Mouse (Mus musculus) forebrain, embryonic 11.5 days (tissue): Measurements from ENCODE around the gene Nr1h2. TPM values are rescaled to one million over a fixed set of nuclear protein-coding genes. Genes with fewer than 3 reads are reported as not detected.

Experiments
- ATAC-seq: fragments of 200-750 bp; cut with Nextera tagmentation; replicated peaks from 2 replicates; pipeline ENCODE4 v1.8.0; 2017; ENCODE audit warnings: moderate TSS enrichment; ENCODE audit not compliant: low FRiP score
- DNase-seq: peaks from one replicate; pipeline ENCODE4 v3.0.0-alpha.2; 2017; ENCODE audit warnings: low spot score
- H3K27ac ChIP-seq: fragments of 300-500 bp; sonication (generic); 2 replicates; pipeline ENCODE4 v1.5.1; 2014; ENCODE audit warnings: low read depth, low read length
- H3K27me3 ChIP-seq: fragments of 300-500 bp; sonication (generic); 2 replicates; pipeline ENCODE4 v1.6.1; 2014; ENCODE audit warnings: mild to moderate bottlenecking, low read length, mixed read lengths; ENCODE audit not compliant: control insufficient read depth, insufficient read depth
- H3K36me3 ChIP-seq: fragments of 300-500 bp; sonication (generic); 2 replicates; pipeline ENCODE4 v1.6.1; 2014; ENCODE audit warnings: mild to moderate bottlenecking, low read length, moderate library complexity, mixed read lengths; ENCODE audit not compliant: control insufficient read depth, insufficient read depth
- H3K4me1 ChIP-seq: fragments of 300-500 bp; sonication (generic); replicated peaks from 2 replicates; pipeline ENCODE4 v1.6.1; 2014; ENCODE audit warnings: low read length, mixed read lengths; ENCODE audit not compliant: control insufficient read depth, insufficient read depth
- H3K4me2 ChIP-seq: fragments of 300-500 bp; sonication (generic); 2 replicates; pipeline ENCODE4 v1.6.1; 2014; ENCODE audit warnings: low read depth, mild to moderate bottlenecking, low read length, moderate library complexity, mixed read lengths; ENCODE audit not compliant: severe bottlenecking
- H3K4me3 ChIP-seq: fragments of 300-500 bp; sonication (generic); 2 replicates; pipeline ENCODE4 v1.5.1; 2014; ENCODE audit warnings: low read depth, low read length
- H3K9ac ChIP-seq: fragments of 300-500 bp; sonication (generic); 2 replicates; pipeline ENCODE4 v1.6.1; 2014; ENCODE audit warnings: low read length
- H3K9me3 ChIP-seq: fragments of 300-500 bp; sonication (generic); 2 replicates; pipeline ENCODE4 v1.6.1; 2016; ENCODE audit warnings: low read length, mixed read lengths; ENCODE audit not compliant: control insufficient read depth
- WGBS: fragments of 180-500 bp; shearing (Covaris S2); extraction: QIAGEN DNeasy Blood & Tissue Kit; methylation state at CpG from one replicate; pipeline ENCODE4 v1.1.7; 2014; 5-methylcytosine and 5-hydroxymethylcytosine counted together
- polyA plus RNA-seq: library from polyadenylated mRNA; unstranded; fragments of >200 nt; fragmentation: Nextera tagmentation; extraction: Ambion mirVana; gene quantifications from 2 replicates; pipeline ENCODE4 v1.2.1, GENCODE M21; 2014

Nr1h2 gene
- polyA plus RNA-seq, 1 experiment from 2014 or later = 72.3 TPM

DNA sequence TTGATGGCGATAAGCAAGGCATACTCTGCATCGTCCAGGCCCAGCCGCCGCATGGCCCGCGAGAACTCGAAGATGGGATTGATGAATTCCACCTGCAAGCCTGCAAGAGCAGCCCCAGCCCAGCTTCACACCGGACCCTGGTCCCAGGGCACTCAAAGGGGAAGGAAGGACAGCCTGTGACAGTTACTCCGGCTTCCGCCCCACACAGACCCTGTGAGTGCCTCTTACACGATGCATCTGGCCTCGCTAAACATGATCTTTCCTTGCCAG lies 3.4 kb downstream of the Nr1h2 start:
- ATAC-seq = no peak
- Histone ChIP-seq H3K36me3 (no peaks in the 10 kb centered on the region; the same call in 1 of the 2 replicates), H3K4me3 (no peak overlapping the region)

GRCm38 (mm10) chr7:44549621-44550408 lies 3.9 kb downstream of the Nr1h2 start:
- WGBS = 95% methylated on average over 23 of the region's 23 CpGs
- no peaks in the 10 kb centered on the region for H3K27me3 ChIP-seq
- ATAC-seq = no peak
- H3K9ac ChIP-seq = no peak overlapping the region
- peak; percentile 50 for DNase-seq
- no peak overlapping the region for H3K4me2 ChIP-seq
- no peak overlapping the region for H3K27ac ChIP-seq
- H3K4me1 ChIP-seq = peaks cover 9% of the 10 kb centered on the region
- H3K9me3 ChIP-seq = no peaks in the 10 kb centered on the region
- no peaks in the 10 kb centered on the region; the same call in 1 of the 2 replicates for H3K36me3 ChIP-seq
- no peak overlapping the region for H3K4me3 ChIP-seq

More for the DNA sequence above, 3.4 kb downstream of the Nr1h2 start:
- H3K4me1 ChIP-seq = peaks cover 9% of the 10 kb centered on the region
- H3K9ac ChIP-seq = no peak overlapping the region
- H3K9me3 ChIP-seq = no peaks in the 10 kb centered on the region
- H3K4me2 ChIP-seq = no peak overlapping the region
- H3K27ac ChIP-seq = no peak overlapping the region
- 93% methylated on average over 12 of the region's 12 CpGs for WGBS
- H3K27me3 ChIP-seq = no peaks in the 10 kb centered on the region
- DNase-seq = no peak

- Histone ChIP-seq H3K27me3 (no peaks in the 10 kb centered on the region), H3K4me1 (peaks cover 9% of the 10 kb centered on the region), H3K4me2 (peak within 1 kb of the TSS; percentile 70), H3K27ac (0 out of 2 replicates have a peak within 1 kb of the TSS, but pooled peaks have one; percentile 39), H3K9me3 (no peaks in the 10 kb centered on the region), H3K36me3 (no peaks in the 10 kb centered on the region; the same call in 1 of the 2 replicates), H3K4me3 (peak within 1 kb of the TSS; percentile 61), H3K9ac (peak within 1 kb of the TSS; percentile 73)
- WGBS = under 1% methylated on average over 43 of the region's 43 CpGs
- peak; percentile 91 for ATAC-seq
- peak; percentile 100 for DNase-seq
Measured at GRCm38 (mm10) chr7:44548497-44549087, 5.2 kb downstream of the Nr1h2 start, which contains the start of gene Pold1. TSS of gene Pold1 (minus strand) at chr7:44548849.

GRCm38 (mm10) chr7:44547725-44548124 lies 6.0 kb downstream of the Nr1h2 start:
- Histone ChIP-seq H3K9me3 (no peaks in the 10 kb centered on the region), H3K4me2 (peak overlapping the region; percentile 70), H3K4me1 (peaks cover 9% of the 10 kb centered on the region), H3K4me3 (peak overlapping the region; percentile 61), H3K9ac (peak overlapping the region; percentile 73), H3K27me3 (no peaks in the 10 kb centered on the region), H3K27ac (no peak overlapping the region), H3K36me3 (no peaks in the 10 kb centered on the region; the same call in 1 of the 2 replicates)
- DNase-seq = peak; percentile 50
- ATAC-seq = no peak
- WGBS = 29% methylated on average over 5 of the region's 5 CpGs

GRCm38 (mm10) chr7:44547041-44547440 lies 6.7 kb downstream of the Nr1h2 start:
- no peak overlapping the region for H3K27ac ChIP-seq
- H3K36me3 ChIP-seq = no peaks in the 10 kb centered on the region; the same call in 1 of the 2 replicates
- peaks cover 9% of the 10 kb centered on the region for H3K4me1 ChIP-seq
- peak overlapping the region; percentile 70; the same call in 1 of the 2 replicates for H3K4me2 ChIP-seq
- ATAC-seq = no peak
- H3K9ac ChIP-seq = peak overlapping the region; percentile 73; the same call in 1 of the 2 replicates
- 95% methylated on average over 13 of the region's 13 CpGs for WGBS
- H3K9me3 ChIP-seq = no peaks in the 10 kb centered on the region
- DNase-seq = no peak
- H3K4me3 ChIP-seq = no peak overlapping the region
- no peaks in the 10 kb centered on the region for H3K27me3 ChIP-seq

DNA sequence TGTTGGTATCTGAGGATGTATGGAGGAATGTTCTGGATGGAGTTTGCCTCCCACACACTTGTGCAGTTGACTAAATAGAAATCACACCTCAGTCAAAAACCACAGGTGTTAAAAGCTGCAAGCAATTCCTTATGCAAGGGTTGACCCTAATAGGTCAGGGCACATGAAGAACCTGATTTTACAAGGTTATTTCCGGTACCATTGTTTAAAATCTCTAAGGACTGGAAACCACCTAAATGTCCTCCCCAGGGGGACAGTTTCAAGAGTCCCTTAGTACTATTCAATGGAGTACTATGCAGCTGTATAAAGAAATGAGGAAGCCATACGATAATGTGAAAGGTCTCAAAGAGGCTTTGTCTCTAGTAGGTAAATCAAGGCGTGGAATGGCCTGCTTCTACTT lies 7.5 kb downstream of the Nr1h2 start:
- Histone ChIP-seq H3K9ac (no peak overlapping the region), H3K27ac (no peak overlapping the region), H3K27me3 (no peaks in the 10 kb centered on the region), H3K36me3 (peaks cover 3% of the 10 kb centered on the region; the same call in 1 of the 2 replicates), H3K9me3 (no peaks in the 10 kb centered on the region), H3K4me2 (no peak overlapping the region), H3K4me3 (no peak overlapping the region), H3K4me1 (peaks cover 9% of the 10 kb centered on the region)
- ATAC-seq (no peak), DNase-seq (no peak)
- WGBS = 98% methylated on average over 3 of the region's 3 CpGs

- WGBS = 84% methylated on average over 12 of the region's 12 CpGs
Measured at GRCm38 (mm10) chr7:44543071-44543470, 10.7 kb downstream of the Nr1h2 start.

GRCm38 (mm10) chr7:44542555-44542954 lies 11.2 kb downstream of the Nr1h2 start:
- Histone ChIP-seq H3K27me3 (no peaks in the 10 kb centered on the region), H3K36me3 (peaks cover 3% of the 10 kb centered on the region; the same call in 1 of the 2 replicates), H3K9me3 (no peaks in the 10 kb centered on the region), H3K27ac (no peak overlapping the region), H3K4me2 (no peak overlapping the region), H3K4me1 (peaks cover 4% of the 10 kb centered on the region; the same call in 1 of the 2 replicates), H3K9ac (no peak overlapping the region), H3K4me3 (no peak overlapping the region)
- DNase-seq = no peak
- ATAC-seq = no peak
- WGBS = 97% methylated on average over 11 of the region's 11 CpGs

More at GRCm38 (mm10) chr7:44543071-44543470, 10.7 kb downstream of the Nr1h2 start:
- H3K4me2 ChIP-seq = no peak overlapping the region
- no peak overlapping the region for H3K9ac ChIP-seq
- H3K36me3 ChIP-seq = peaks cover 3% of the 10 kb centered on the region; the same call in 1 of the 2 replicates
- no peaks in the 10 kb centered on the region for H3K27me3 ChIP-seq
- H3K9me3 ChIP-seq = no peaks in the 10 kb centered on the region
- peaks cover 9% of the 10 kb centered on the region for H3K4me1 ChIP-seq
- DNase-seq = peak; percentile 44
- no peak overlapping the region for H3K4me3 ChIP-seq
- no peak for ATAC-seq
- no peak overlapping the region for H3K27ac ChIP-seq
